Mouse (Mus musculus) frontal cortex, postnatal 36 days (tissue): ENCODE results near the gene Fgfr2.
A peak's percentile ranks its signal among the peaks of the same experiment; 100 is the strongest.

Source experiments
- DNase-seq, 2 experiments: peaks; one replicate each; pipeline ENCODE4 v3.0.0; 2022; ENCODE audit warnings: low spot score in 2 of 2

The Fgfr2 gene

DNA sequence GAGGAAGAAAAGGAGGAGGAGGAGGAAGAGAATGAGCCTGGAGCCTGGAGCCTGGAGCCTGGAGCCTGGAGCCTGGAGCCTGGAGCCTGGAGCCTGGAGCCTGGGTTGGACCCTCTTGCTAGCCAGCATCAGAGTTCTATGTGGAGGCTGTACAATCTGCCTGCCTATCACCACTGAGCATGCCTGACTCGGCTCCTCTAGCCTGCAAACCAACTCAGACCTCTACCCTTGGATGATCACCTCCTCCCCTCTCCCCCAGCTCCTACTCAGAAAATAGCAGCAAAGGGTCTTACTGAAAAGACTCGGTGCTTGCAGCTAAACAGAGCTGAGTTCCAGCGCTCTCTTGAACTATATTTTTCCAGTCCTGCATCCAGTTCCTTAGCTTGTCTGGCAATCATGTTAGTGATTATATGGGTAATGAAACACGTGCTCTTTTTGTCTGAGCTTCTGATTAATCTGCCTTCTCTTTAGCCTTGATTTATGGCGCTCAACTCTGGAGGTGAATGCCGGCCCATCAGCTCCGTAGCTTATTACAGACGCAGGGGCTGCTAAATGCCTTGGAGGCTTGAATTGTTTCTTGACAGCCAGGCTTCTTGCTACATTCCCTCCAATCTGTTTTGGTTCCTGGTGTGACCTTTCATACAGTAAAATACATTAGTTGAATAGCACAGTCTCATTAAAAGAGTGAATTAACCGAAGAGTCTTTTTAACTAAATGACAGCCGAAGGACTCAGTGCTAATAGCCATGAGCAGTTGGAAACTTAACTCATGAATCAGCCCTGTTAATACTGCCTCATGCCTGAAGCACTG lies 1345.5 kb downstream of the Fgfr2 start:
- DNase-seq = no peak

DNA sequence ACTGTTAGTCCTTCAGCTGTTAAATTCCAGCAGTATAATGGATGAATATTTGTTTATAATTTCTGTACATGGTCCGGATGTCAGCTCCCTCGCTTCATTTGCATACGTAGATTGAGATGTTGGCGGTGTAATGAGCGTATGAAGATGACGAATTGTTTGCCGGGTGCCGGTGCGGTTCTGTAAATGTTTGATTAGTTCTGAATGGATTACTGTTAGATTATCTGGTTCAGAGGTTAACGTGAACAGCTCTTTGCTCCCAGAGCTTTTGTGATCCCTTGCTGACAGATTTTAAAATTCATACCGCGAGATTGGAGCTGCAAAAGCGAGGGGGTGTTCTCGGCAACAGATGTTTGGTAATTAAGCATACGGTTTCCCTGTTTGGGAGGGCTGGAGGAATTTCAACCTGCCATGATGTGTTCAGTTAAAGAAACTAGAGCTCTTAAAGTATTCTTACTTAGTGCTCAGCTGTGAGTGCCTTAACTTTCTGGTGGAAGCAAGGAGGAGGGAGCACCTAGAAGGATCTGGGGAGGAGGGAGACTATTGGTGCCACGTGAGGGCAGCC lies 1346.9 kb downstream of the Fgfr2 start:
- peak; percentile 31 to 66 for DNase-seq

DNA sequence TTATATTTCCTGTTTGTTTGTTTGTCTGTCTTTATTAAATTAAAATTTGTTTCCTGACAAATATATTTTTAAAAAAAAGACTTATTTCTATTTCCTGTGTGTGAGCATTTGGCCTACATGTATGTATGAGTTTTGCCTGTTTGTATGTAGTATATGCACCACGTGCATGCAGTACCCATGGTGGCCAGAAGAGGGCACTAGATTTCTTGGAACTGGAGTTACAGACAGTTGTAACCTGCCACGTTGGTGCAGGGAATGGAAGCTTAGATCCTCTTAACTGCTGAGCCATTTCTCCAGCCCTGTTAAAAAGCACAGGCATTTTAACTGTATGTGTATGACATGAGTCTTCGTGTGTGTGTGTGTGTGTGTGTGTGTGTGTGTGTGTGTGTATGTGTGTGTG lies 1365.2 kb downstream of the Fgfr2 start:
- DNase-seq = no peak

DNA sequence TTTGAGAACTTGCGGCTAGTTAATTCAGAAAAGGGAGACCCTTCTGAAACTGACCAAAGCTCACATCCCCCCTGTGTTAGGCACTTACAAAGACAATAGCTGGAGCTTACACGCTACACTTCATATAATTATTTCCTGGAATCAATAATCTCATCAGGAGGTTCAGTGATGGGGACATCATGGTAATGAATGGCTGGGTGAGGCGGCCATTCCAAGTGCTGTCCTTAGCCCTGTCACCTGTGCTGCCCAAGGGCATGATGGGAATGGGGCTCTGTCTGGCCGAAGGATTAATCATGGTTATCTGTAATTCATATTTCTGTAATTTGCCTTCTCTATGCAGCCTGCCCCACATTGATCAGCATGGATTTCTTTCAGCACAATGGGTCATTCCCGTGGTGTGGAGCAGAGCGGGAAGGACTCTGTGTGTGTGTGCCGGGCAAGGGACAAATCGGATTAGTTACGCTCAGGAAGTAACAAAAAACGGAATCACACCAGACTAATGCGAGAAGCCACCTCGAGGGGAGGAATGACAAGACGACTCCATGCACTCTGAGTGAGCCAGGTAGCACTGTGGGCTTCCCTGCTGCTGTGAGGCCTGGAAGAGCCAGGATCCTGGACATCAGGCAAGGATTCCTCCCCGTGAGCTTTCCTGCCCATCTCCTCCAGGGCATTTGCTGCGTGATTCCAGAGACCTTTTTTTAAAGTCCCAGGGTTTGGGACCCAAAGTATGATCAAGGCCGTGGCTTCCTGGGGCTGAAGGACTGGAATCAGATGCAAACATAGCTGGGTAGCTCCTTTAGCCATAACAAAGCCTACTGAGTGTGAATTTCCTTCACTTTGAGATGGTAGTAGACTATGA lies 1375.8 kb downstream of the Fgfr2 start:
- no peak for DNase-seq

DNA sequence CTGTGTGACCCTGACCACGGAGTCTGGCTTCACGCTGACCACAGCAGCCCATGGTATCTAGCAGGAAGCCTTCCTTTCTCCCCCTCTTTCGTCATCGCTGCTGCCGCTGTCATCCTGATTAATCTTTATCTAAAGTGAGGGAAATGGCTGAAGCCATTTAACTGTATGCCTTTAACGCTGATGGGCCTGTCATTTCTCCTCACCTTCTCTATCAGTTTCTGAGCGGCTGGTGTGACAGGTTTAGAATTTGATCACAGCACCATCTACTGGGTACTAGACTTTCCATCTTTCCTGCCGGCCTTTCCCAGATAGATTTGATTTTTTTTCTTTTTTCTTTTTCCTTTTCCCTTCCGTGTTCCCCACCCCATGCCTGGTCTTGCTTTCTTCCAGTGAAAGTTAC lies 1376.4 kb downstream of the Fgfr2 start:
- DNase-seq = peak in 1 of 2 experiments; percentile 20

DNA sequence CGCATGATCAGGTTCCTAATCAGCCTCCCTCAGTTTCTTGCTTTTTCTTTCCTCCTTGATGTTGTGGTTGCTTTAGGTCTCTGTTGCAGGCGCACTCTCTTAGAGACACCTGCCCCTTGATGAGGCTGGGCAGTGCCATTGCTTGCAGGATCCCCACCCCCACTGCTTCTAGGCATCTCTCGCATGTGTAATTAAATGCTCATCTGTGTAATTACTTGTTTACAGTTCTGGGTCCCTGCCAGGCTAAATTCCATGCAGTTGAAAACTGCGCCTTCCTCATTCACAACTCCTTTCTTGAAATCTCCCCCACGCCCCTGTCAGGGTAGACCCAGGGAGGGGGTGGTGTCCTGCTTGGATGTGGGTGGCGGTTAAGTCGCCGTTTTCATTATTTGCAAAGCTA lies 1380.0 kb downstream of the Fgfr2 start:
- DNase-seq = no peak

DNA sequence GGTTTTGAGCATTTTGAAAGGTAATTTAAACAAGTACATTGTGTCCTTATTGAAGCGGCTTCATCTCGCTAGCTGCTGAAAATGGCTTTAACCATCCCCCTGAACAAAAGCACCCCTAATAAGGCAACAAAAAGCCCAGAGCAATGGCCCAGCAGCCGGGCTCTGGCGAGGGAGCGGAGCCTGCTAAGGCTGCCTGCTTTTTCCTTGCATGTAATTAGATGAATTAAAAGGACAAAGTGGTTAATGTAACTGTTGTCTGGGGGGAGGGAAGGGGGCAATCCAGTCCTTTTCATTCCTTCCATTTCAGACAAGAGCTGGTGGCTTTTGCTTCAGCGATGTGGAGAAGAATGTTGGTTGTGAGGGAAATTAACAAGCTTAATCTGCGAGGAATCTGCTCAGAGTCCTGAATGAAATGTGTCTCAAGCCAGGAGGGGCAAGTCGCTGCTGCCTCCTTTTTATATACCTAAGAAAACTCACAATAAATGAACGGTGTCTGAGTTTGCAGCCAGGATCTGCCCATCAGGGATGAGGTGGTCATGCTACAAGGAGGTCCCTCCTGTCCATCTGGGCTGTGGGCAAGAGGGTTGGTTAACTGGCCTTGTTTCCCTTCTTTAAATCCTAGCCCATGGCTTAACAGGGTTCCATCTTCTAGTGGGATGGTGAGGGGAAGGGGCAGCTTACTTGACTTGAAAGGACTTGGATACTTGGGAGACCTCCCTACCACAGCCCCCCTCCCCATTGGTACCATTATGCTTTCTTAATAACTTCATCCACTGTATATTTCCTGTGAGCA lies 1400.2 kb downstream of the Fgfr2 start:
- no peak for DNase-seq

DNA sequence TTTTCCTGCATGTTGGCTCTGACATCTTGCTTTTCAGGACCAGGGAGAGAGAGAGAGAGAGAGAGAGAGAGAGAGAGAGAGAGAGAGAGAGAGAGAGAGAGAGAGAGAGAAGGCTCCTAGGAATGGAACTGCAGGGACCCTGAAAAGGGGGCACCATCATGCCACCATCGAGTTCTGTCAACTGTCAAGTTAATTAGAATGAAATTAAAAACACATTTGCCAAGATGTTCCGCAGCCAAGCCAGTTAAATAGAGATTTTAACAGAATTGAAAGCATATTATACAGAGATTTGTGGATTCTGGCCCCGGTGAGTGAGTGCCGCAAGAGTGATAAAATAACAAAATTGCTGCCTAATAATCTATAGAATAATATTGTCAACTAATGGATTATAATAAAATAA lies 1400.8 kb downstream of the Fgfr2 start:
- no peak for DNase-seq

DNA sequence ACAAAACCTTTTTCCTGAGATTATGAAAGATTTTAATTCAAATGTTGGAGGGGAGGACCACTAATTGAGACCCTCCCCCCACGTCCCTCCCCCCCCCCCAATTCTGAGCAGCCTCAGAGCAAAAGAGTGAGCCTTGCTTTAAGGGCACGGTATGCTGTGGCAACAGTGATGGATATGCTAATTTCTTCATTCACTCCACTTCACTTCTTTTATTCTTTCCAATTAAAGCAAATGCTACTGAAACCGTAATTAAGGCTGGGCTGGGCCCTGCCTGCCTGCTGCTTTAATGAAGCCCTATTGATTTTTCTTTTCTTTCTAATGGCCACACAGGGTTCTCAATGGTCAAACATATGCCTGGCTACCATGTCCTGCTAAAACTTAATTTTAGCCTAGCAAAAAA lies 1404.9 kb downstream of the Fgfr2 start:
- no peak for DNase-seq

DNA sequence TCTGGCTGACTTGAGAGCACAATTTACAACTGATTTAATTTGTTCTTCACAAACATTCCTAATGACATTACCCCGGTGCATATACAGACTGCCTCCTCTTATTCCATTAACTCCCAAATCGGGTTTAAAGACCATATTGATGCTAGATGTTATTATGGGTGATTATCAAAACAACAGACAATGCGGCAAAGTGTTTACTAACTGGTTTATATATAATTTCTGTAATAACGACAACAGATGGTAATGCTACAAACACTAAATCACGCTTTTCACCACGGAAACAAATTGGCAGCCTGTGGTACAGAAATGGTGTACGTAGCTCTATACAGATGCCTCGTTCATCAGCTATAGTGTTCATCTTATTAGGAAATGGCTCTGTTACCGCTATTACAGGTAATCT lies 1410.1 kb downstream of the Fgfr2 start:
- no peak for DNase-seq

DNA sequence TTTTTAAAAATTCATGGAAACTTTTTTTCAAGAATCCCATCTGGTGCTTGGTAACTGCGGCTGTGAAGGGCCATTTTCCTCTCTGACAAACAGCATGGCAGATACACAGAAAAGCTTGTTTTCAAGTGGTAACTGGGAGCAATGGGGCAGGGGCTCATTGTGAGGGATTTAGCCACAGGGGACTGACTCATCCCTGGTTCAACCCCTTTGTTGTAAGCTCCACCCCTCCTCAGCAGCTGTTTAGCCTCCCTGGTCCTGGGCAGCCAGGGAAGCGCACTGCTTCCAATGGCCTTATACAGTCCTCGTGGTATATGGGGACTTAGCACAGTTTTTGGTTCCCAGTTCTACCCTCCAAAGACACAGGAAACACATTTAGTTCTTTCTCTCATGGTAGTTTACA lies 1426.3 kb downstream of the Fgfr2 start:
- DNase-seq = no peak

DNA sequence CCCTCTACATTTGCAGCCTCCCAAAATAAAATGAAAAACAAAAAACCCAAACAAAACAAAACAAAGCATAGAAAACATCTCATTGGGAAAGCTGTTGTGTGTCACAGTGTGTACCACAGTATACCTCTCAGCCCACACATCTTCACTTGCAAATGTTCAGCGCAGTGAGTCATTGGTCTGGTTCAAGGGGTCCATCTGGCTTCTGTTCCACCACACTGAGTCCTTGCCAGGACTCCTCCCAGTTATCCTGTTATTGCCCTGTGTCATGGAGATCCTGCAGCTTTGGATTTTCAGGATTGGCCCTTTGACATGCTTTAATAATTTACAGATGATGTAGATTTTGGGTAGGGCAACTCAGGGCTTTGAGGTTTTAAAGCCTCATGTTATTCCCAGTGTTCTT lies 1435.8 kb downstream of the Fgfr2 start:
- DNase-seq = no peak

DNA sequence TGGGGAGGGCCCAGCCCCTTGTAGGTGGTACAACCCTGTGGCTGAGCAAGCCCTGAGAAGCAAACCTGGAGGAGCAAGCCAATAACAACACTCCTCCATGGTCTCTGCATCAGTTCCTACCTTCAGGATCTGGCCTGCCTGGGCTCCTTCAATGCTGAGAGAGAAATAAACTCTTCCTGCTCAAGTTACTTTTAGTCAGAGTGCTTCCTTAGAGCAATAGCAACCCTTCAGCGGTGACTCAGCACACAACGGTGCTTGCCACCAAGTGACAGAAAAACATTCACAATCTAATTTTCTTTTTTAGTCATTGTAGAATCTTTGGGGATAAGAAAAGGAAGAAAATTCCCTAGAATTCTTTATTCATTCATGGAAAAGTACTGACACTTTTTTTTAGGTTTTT lies 1446.0 kb downstream of the Fgfr2 start:
- DNase-seq = no peak

DNA sequence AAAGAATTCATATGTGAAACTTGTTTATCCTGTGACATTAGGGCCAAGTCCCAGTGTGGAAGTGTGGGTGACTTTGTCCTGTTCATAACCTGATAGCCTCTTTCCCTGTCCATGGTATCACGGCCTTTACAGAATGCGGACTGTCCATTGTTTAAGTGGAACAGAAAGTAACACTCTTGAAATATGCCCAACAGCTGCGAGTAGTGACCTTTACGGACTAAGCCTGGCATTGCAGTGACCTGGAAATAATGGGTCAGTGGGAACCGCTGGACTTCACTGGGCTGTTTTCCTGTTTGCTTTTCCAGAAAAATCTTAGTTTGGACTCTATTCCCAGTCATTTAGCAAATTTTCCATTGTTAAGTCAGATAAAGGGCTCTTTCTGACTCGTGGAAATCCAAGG lies 1452.6 kb downstream of the Fgfr2 start:
- no peak for DNase-seq

DNA sequence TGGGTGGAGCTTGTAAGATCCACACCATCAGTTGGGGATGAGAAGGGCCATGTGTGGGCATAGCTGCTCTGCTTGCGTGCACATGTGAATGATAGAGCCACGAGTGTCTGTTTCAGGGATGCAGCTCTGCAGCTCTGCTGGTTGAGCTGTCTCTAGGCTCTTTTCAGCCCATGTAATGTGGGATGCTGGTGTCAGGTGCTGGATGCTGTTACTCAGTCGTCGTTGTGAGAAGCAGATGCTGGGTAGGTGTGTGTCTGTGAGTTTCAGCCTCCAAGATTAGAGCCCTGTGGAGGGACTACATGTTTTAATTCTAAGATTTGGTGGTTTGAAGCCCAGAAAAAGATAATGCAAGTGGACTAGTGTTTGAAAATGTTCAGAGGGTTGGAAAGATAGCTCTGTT lies 1453.8 kb downstream of the Fgfr2 start:
- DNase-seq = peak; percentile 61 to 81

DNA sequence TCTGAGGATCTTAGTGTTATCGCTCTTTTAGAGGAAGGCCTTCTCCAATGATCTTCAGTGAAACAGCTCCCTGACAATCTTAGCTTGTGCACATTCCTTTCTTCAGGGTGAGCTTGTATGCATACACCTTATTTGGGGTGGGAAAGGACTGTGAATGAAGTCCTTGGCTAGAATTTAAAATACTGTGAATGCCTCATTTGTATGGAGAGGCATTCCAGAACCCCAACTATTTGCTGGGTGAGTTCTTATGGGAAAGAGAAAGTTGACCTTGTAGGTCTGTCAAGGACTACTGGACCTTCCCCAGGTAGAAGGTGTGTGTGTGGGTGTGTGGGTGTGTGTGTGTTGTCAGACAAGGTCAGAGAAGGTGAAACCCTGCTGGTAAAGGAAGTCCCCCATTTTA lies 1462.4 kb downstream of the Fgfr2 start:
- DNase-seq = no peak

DNA sequence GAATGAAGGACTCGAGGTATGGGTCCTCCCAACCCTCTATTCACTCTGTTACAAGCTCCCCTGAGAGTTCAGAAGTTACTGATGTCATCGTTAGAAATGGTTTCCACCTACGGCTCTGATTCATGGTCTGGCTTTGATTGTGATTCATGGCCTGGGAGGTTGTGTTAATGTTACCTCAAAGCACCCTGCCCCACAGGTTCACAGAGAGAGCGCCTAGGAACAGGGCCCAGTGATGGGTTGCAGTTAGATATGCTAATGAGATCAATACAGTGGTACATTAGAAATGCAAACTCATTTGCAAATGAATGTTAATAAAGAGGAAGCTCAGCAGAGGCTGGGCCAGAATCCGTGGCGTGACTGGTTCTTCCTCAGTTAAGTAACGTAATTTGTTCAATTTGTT lies 1467.1 kb downstream of the Fgfr2 start:
- no peak for DNase-seq

DNA sequence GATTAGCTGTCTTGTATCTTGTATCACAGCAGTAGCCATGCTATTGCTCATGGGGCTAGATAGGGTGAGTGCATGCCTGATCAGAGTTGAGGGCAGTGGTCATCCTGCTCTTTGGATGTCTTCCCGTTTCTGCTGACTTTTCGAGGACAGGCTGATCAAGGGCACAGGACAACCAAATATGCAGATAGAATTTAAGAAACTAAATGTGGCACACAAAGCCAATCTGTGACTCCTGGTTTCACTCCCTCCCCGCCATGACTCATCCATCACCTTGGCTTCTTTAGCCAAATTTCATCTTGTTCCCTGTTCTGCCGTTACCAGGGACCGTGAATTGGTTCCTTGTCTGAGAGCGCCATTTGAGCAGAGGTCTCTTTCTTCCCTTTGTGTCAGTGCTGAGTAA lies 1469.7 kb downstream of the Fgfr2 start:
- no peak for DNase-seq

DNA sequence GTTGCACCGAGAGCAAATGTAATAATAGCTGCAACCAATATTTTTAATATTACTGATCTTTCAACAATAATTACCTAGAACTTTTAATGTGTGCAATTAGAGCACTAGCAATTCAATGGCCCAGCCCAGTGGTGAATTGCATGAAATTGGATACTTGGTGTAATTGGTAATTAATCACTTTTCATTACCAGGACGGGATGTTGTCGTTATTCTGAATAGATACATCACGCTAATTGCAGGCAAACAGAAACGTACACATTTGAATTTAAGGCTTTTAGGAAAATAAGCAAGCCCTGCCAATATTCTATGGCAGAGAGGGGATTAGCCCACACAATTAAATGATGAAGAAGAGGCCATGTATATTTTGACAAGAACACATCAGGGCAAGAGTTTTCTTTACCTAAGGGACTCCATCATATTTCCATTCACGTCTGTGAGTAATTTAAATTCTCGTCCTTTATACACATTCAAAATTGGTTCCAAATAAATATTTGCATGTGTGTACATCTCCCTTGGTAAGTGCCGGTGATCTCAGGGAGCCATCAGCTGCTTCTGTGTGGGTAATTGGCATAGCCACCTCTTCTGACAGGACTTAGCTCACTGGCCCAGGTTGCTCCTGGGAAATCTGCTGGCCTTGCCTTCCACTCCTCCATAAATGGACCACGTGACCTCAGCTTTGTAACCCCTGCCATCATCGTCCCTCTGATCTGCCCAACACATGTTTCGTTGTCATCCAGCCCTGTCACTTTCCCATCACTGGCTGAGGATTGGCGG lies 1471.0 kb downstream of the Fgfr2 start:
- DNase-seq = no peak

DNA sequence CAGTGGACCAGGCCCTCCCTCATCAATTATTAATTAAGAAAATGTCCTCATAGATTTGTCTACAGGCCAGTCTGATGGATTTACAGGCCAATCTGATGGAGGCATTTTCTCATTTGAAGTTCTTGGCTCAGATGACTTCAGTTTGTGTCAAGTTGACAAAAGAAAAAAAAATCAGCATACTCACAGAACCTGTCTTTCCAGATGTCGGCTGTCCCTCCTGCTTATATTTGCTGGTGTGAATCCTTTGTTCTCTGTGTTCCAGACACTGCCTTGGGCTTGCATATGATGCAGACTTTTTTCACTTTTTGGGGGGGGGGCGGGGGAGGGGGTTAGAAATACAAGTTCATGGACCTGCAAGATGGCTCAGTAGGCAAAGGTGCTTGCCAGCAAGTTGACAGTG lies 1472.9 kb downstream of the Fgfr2 start:
- no peak for DNase-seq

DNA sequence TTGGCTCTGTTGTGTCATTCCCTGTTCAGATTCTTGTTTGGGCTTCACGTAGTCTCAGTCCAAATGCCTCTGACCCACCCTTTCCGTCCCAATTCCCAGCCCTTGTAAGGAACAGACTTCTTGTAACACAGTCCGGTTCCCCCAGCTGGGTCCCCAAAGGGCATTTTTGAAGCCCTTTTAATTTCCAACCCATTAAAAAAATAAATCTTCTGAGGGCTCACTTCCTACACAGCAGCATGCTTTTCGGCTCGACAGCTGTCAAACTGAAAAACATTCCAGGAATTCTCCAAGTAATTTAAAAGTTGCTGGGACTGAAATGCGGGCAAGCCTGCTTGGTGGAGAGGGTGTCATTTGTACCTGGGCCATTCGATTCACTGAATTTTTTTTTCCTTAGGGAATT lies 1474.9 kb downstream of the Fgfr2 start:
- no peak for DNase-seq
